Mouse (Mus musculus): Measurements from ENCODE around the gene Svs3a. TPM values are rescaled to one million over a fixed set of nuclear protein-coding genes. Genes with fewer than 3 reads are reported as not detected.
"Not testable (repeated sequence)": the region's sequence is repeated elsewhere in the genome, so short reads cannot be mapped to it uniquely, and the experiment has no call there.

The Svs3a gene
- total RNA-seq (2014; rRNA removed) (not detected in 2 replicates), polyA plus RNA-seq (2015; fragmentation: Nextera tagmentation; extraction: Ambion mirVana) (not detected in 2 replicates)

GRCm38 (mm10) chr2:164288968-164289367 is at the start of gene Svs3a:
Gene Svs3a, plus strand, starts transcription at chr2:164289268.
- not testable (repeated sequence) for H3K27ac ChIP-seq (ENCODE audit: low read depth, low read length); H3K4me2 ChIP-seq (ENCODE audit: low read depth, low read length, poor library complexity, severe bottlenecking); H3K9ac ChIP-seq (replicated peaks; ENCODE audit: low read length, poor library complexity, severe bottlenecking); H3K36me3 ChIP-seq (ENCODE audit: insufficient read depth, low read length); H3K27me3 ChIP-seq (ENCODE audit: insufficient read depth, low read length); H3K9me3 ChIP-seq (ENCODE audit: low read length); DNase-seq (ENCODE audit: low spot score); H3K4me1 ChIP-seq (ENCODE audit: insufficient read depth, low read length); ATAC-seq (ENCODE audit: low FRiP score); H3K4me3 ChIP-seq (ENCODE audit: low read depth, low read length)
- 67% methylated on average over 1 of the region's 1 CpGs for WGBS

GRCm38 (mm10) chr2:164256540-164256939 is 32.5 kb upstream of the Svs3a start, which contains the start of gene Svs3b:
Gene Svs3b, minus strand, starts transcription at chr2:164256640.
- H3K36me3 ChIP-seq (ENCODE audit: insufficient read depth, low read length); H3K9ac ChIP-seq (replicated peaks; ENCODE audit: low read length, poor library complexity, severe bottlenecking); H3K4me2 ChIP-seq (ENCODE audit: low read depth, low read length, poor library complexity, severe bottlenecking); H3K27me3 ChIP-seq (ENCODE audit: insufficient read depth, low read length); H3K4me1 ChIP-seq (ENCODE audit: insufficient read depth, low read length); H3K27ac ChIP-seq (ENCODE audit: low read depth, low read length); H3K9me3 ChIP-seq (ENCODE audit: low read length); ATAC-seq (ENCODE audit: low FRiP score); DNase-seq (ENCODE audit: low spot score); H3K4me3 ChIP-seq (ENCODE audit: low read depth, low read length): not testable (repeated sequence)
- 93% methylated on average over 1 of the region's 1 CpGs for WGBS

GRCm38 (mm10) chr2:164278359-164278758 is 10.7 kb upstream of the Svs3a start, which contains the start of gene Svs4:
Gene Svs4, minus strand, starts transcription at chr2:164278459.
- ATAC-seq (ENCODE audit: low FRiP score) (no peak), DNase-seq (ENCODE audit: low spot score) (no peak)
- 95% methylated on average over 4 of the region's 4 CpGs for WGBS
- Histone ChIP-seq H3K9ac (replicated peaks; ENCODE audit: low read length, poor library complexity, severe bottlenecking) (no peak within 1 kb of the TSS), H3K4me1 (ENCODE audit: insufficient read depth, low read length) (no peaks in the 10 kb centered on the region), H3K4me3 (ENCODE audit: low read depth, low read length) (no peak within 1 kb of the TSS), H3K36me3 (ENCODE audit: insufficient read depth, low read length) (no peaks in the 10 kb centered on the region), H3K27ac (ENCODE audit: low read depth, low read length) (no peak within 1 kb of the TSS), H3K4me2 (ENCODE audit: low read depth, low read length, poor library complexity, severe bottlenecking) (no peak within 1 kb of the TSS), H3K27me3 (ENCODE audit: insufficient read depth, low read length) (no peaks in the 10 kb centered on the region), H3K9me3 (ENCODE audit: low read length) (no peaks in the 10 kb centered on the region)
- TF ChIP-seq CTCF (IDR thresholded peaks at IDR 0.05) = no peak

GRCm38 (mm10) chr2:164312599-164312998 is 23.5 kb downstream of the Svs3a start:
- no peaks in the 10 kb centered on the region for H3K4me1 ChIP-seq (ENCODE audit: insufficient read depth, low read length)
- ATAC-seq (ENCODE audit: low FRiP score) (no peak), DNase-seq (ENCODE audit: low spot score) (no peak)
- H3K27ac ChIP-seq (ENCODE audit: low read depth, low read length) = no peak overlapping the region
- H3K4me2 ChIP-seq (ENCODE audit: low read depth, low read length, poor library complexity, severe bottlenecking) = no peak overlapping the region
- H3K36me3 ChIP-seq (ENCODE audit: insufficient read depth, low read length) = no peaks in the 10 kb centered on the region
- TF ChIP-seq CTCF (IDR thresholded peaks at IDR 0.05) = no peak
- no peaks in the 10 kb centered on the region for H3K9me3 ChIP-seq (ENCODE audit: low read length)
- no peak overlapping the region for H3K9ac ChIP-seq (replicated peaks; ENCODE audit: low read length, poor library complexity, severe bottlenecking)
- no peak overlapping the region for H3K4me3 ChIP-seq (ENCODE audit: low read depth, low read length)
- 90% methylated on average over 5 of the region's 5 CpGs for WGBS
- no peaks in the 10 kb centered on the region for H3K27me3 ChIP-seq (ENCODE audit: insufficient read depth, low read length)

- not testable (repeated sequence) for H3K9me3 ChIP-seq (ENCODE audit: low read length); H3K4me1 ChIP-seq (ENCODE audit: insufficient read depth, low read length); H3K4me2 ChIP-seq (ENCODE audit: low read depth, low read length, poor library complexity, severe bottlenecking); ATAC-seq (ENCODE audit: low FRiP score); H3K9ac ChIP-seq (replicated peaks; ENCODE audit: low read length, poor library complexity, severe bottlenecking); DNase-seq (ENCODE audit: low spot score); H3K27ac ChIP-seq (ENCODE audit: low read depth, low read length); H3K4me3 ChIP-seq (ENCODE audit: low read depth, low read length); H3K36me3 ChIP-seq (ENCODE audit: insufficient read depth, low read length); H3K27me3 ChIP-seq (ENCODE audit: insufficient read depth, low read length)
Observed at GRCm38 (mm10) chr2:164315460-164315859, 26.4 kb downstream of the Svs3a start.

- not testable (repeated sequence) for H3K36me3 ChIP-seq (ENCODE audit: insufficient read depth, low read length); H3K27me3 ChIP-seq (ENCODE audit: insufficient read depth, low read length); H3K27ac ChIP-seq (ENCODE audit: low read depth, low read length); ATAC-seq (ENCODE audit: low FRiP score); H3K9me3 ChIP-seq (ENCODE audit: low read length); H3K9ac ChIP-seq (replicated peaks; ENCODE audit: low read length, poor library complexity, severe bottlenecking); H3K4me3 ChIP-seq (ENCODE audit: low read depth, low read length); H3K4me2 ChIP-seq (ENCODE audit: low read depth, low read length, poor library complexity, severe bottlenecking); DNase-seq (ENCODE audit: low spot score); H3K4me1 ChIP-seq (ENCODE audit: insufficient read depth, low read length)
- WGBS = 81% methylated on average over 1 of the region's 1 CpGs
Observed at GRCm38 (mm10) chr2:164316451-164316850, 27.4 kb downstream of the Svs3a start, which contains the start of gene Svs6. Gene Svs6, plus strand, starts transcription at chr2:164316751.

All from midbrain, postnatal 0 days (tissue).